Mouse (Mus musculus) lung, postnatal 36 days (tissue): ENCODE measurements around the gene Chmp6.

Experiments used
- DNase-seq: peaks from one replicate; pipeline ENCODE4 v3.0.0; 2022; ENCODE audit warnings: mixed read lengths

The Chmp6 gene

GRCm38 (mm10) chr11:119913291-119913934 is at the start of gene Chmp6:
Gene Chmp6, plus strand, starts transcription at chr11:119913441.
- peak; percentile 90 for DNase-seq

DNA sequence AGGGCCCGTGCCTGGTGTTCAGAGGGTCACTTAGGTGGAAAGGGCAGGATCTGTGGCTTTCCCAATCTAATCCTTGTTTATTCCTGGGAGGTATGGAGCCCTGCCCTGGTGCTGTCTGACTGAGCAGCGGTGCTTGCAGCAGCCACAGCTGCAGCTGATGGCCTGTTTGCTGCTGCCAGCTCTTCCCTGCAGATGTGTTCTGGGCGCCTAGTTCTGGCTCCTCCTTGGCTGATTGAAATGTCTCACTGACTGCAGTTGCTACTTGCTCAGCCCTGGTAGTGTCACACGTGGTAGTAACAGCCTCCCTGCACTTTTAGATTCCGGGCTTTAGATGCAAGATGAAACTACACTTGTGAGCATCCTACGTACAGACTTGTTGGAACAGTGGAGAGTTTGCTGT is 46.4 kb upstream of the Chmp6 start:
- DNase-seq: no peak

GRCm38 (mm10) chr11:119868138-119868537 is 45.1 kb upstream of the Chmp6 start:
- no peak for DNase-seq

DNA sequence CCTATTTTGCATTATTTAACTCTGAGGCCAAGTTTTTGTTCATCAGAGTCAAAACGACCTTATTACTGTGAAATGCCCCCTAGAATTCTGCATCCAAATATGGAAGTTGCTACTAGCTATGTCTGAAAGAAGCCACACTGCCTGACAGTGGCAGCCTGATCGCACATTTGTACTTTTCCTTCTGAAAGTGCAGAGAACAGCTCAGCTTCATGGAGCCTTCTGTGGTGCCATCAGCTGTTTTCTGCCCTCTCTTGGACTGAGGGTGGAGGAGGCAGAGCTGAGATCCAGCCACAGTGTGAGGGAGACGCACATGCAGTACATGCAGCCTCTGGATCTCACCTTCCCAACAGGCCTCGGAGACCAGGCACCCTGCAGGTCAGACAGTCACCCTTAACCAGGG is 44.7 kb upstream of the Chmp6 start:
- no peak for DNase-seq

- no peak for DNase-seq
Measured at GRCm38 (mm10) chr11:119871141-119871540, 42.1 kb upstream of the Chmp6 start.

DNA sequence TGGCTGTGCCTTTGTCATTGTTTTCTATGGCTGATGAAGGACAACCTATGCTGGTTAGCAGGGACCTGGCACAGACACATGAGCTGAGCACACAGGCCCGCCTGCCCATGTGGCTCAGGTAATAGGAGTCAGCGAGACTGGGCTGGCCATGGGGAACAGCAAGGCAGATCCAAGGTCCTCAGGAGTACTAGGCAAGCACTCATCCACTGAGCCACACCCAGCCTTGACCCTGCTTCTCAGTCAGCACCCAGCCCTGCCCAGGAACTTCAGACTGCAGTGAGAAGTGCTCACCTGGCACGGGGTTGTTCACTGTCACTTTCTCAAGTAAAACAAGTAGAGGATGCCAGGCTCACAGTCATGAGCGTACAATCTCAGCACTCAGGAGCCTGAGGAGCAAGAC is 39.6 kb upstream of the Chmp6 start:
- peak; percentile 44 for DNase-seq

GRCm38 (mm10) chr11:119874841-119875240 is 38.4 kb upstream of the Chmp6 start:
- no peak for DNase-seq

DNA sequence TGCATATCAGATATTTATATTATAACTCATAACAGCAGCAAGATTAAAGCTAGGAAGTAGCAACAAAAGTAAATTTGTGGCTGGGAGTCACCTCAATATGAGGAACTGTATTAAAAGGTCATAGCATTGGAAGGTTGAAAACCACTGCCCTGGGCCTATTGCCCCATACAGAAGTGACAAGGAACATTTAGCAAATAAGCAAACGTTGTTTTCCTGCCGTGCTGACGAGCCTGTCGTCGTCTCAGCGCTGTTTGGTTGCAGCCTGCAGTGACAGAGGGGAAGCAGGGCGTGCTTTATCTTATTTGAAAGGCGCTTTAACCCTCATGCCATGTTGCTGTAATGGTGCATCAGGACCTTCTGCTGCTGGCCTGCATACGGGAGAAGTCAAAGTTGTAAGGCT is 37.6 kb upstream of the Chmp6 start:
- DNase-seq: peak; percentile 10

DNA sequence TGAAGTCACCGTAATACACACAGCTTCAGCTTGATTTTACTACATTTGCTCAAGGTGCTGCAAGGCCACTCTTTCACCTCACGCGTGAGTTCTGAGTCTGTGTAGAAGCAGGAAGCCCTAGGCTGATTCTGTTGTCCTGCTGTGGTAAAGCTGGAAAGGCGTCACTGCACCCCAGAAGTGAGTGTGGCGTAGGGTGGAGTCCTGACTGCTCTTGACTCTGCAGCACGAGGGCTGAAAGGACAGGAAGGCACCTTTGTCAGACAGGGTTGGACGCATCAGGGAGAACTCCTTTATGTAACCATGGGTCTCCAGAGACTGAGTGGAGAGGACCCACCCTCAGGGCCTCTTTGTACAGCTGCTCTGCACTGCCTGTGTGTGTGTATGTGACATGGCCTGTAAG is 36.1 kb upstream of the Chmp6 start:
- no peak for DNase-seq

DNA sequence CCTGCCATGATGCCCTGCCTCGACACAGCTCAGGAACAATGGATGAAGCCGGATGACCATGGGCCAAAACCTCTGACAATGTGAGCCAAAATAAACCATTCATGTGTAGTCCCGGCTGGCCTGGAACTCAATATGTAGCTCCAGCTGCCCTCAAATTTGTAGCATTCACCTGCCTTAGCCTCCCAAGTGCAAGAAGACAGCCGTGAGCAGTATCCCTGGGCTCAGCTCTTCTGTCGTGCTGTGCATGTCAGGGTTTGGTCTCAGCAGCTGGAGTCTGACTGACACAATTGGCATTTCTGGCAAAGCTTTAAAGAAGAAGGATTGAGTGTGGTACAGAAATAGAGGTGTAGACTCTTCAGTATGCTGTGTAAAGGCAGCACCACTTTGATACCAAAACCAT is 33.7 kb upstream of the Chmp6 start:
- no peak for DNase-seq

- DNase-seq: no peak
Measured at GRCm38 (mm10) chr11:119883646-119884045, 29.6 kb upstream of the Chmp6 start.

DNA sequence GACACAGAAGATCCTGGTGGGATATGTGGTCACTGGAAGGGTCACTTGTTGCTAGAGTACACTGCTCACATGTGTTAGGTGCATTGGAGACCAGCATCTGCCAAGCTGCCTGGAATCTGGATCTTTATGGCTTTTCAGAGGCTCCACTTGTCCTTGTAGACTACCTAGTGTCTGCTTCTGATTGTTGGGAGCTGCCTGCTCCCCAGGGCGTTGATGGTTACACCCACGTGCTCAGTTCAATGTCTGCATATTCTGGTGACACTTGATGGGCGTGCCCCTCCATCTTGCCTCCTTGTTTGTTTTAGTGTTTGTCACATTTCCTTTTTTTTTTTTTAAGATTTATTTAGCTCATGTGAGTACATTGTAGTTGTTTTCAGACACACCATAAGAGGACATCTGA is 23.3 kb upstream of the Chmp6 start:
- DNase-seq: no peak

- no peak for DNase-seq
Measured at GRCm38 (mm10) chr11:119891601-119892215, 21.5 kb upstream of the Chmp6 start.

- no peak for DNase-seq
Measured at GRCm38 (mm10) chr11:119893667-119894236, 19.5 kb upstream of the Chmp6 start.

- DNase-seq: peak; percentile 17
Measured at GRCm38 (mm10) chr11:119894634-119895033, 18.6 kb upstream of the Chmp6 start.

DNA sequence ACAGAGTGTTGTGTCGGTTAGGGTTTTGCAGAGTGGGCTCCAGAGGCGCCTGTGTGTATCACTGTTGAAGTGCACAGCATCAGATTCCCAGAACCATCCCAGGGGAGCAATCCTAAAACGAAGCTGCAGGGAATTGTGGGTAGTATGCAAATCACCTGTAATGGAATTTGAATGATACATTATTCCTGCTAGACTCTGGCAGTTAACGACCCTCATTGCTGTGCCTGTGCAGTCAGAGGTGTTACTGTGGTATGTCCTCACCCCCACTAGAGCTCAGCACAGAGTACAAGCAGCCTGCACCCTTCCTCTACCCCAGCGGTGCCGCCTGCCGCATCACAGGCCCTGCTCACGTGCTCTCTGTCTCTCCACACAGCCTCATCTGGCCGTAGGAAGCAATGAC is 16.2 kb upstream of the Chmp6 start:
- peak; percentile 15 for DNase-seq

DNA sequence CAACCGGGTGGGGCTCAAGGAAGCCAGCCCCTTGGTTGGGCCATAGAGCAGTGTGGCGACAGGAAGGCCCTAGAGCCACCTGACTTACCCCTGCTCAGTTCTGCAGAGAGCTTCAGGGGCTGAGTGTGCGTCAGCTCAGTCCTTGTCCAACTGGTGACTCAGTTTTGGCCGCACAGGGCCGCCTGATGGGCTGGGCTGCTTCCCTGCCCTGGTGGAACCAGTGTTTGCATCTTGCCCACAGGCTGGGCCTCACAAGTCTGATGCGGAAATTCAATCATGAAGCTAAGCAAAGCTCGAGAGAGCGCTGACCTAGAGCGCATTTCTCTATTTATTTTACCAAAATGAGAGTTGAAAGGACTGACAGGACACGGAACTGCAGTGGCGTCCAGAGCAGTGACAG is 14.3 kb upstream of the Chmp6 start:
- DNase-seq: peak; percentile 38

DNA sequence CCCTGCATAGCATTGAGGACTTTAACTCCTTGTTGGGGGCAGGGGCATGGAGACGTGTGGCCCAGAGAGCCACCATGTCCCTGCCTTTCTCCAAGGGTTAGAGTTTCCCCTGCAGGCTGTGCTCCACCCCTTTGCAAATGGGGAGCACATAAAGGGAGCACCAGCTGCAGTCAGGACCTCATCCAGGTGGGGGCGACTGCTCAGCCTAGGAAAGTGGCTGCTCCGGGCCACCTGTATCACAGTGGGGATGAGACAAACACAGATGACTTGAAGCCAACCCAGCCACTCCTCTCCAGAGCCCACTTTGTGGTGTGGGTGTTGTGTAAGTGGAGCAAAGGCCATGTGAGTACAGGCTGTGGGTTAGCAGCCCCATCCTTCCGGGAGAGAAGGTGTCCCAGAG is 12.1 kb upstream of the Chmp6 start:
- DNase-seq: no peak

DNA sequence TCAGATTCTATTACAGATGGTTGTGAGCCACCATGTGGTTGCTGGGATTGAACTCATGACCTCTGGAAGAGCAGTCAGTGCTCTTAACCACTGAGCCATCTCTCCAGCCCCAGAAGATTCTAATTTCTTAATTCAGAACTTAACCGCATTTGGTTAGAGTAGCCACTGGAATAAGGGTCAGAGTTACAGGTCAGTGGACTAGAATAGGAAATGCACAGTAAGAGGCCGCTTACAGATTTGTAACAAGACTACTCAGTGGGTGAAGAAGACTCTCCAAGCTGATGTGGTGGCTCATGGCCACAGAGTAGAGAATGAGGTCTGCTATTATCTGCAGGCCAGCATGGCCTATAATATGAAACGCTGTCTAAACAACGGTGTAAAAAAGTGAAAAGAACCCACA is 10.3 kb upstream of the Chmp6 start:
- DNase-seq: no peak

DNA sequence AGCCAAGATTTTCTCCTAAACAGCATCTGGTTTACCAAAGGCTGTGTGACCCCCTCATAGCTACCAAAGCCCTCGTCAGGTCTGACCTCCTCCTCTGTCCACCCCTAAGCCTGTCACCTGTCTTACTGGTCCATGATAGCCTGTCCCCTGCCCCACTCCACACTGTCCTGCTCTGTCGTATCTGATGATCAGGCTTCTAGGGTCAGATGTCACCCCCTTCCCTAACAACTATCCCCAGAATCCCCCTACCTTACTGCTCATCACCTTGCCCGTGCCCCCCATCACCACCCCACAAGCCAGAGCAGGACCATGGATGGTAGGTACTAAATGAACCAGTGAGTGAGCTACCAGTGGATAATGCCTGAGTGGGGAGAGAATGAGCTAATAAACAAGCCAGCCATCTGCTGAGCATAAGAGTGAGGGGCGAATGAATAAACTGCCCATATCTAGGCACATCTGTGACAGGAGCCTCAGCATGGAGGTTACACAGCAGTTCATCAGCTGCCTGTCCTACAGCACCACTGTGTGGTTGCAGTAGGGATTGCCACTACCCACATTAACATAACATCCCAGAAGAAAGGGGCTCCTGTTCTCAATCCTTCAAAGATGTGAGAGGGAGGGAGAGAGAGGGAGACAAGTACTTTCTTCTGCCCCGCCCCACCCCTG is 8.5 kb upstream of the Chmp6 start:
- peak; percentile 77 for DNase-seq

DNA sequence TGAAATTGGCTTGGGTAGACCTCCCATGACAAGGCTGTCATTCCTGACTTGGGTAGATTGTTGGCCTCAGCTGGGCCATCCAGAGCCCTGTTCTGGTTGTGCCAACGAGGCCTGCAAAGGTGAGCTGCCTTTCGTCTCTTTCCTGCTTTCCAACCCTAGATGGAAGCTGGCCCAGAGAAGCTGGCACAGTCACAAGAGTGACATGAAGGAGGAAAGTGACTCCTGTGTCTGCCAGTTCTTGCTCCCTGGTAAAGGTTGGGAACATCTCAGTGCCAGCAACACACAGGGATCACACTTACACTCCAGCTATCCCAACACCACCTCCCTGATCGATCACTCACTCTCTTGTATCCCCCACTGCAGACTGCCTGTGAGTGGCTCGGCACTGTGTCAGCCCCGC is 7.4 kb upstream of the Chmp6 start:
- no peak for DNase-seq

- DNase-seq: no peak
Measured at GRCm38 (mm10) chr11:119907006-119907650, 6.1 kb upstream of the Chmp6 start.

GRCm38 (mm10) chr11:119907711-119908110 is 5.5 kb upstream of the Chmp6 start:
- no peak for DNase-seq

- peak; percentile 78 for DNase-seq
Measured at GRCm38 (mm10) chr11:119909436-119909835, 3.8 kb upstream of the Chmp6 start.
